Mouse (Mus musculus) kidney, adult 2 months (tissue): ENCODE measurements around the gene Grip1. TPM values are rescaled to one million over a fixed set of nuclear protein-coding genes. Genes with fewer than 3 reads are reported as not detected.

Experiments
- DNase-seq: peaks from one replicate; pipeline ENCODE4 v3.0.0; 2021
- H3K27ac ChIP-seq: fragments of 200-500 bp; 2 replicates; pipeline ENCODE4 v1.5.1; 2012; ENCODE audit warnings: low read depth, low read length, control low read depth, inconsistent platforms; ENCODE audit not compliant: insufficient read depth
- H3K27me3 ChIP-seq: fragments of 200-500 bp; replicated peaks from 2 replicates; pipeline ENCODE4 v1.6.1; 2012; ENCODE audit warnings: mild to moderate bottlenecking, moderate library complexity, low read length, inconsistent platforms; ENCODE audit not compliant: control insufficient read depth, insufficient read depth
- H3K36me3 ChIP-seq: fragments of 200-500 bp; 2 replicates; pipeline ENCODE4 v1.6.1; 2012; ENCODE audit warnings: mild to moderate bottlenecking, moderate library complexity, low read length, inconsistent platforms; ENCODE audit not compliant: control insufficient read depth, insufficient read depth
- H3K4me1 ChIP-seq: fragments of 200-500 bp; 2 replicates; pipeline ENCODE4 v1.6.1; 2011; ENCODE audit warnings: low read length; ENCODE audit not compliant: control insufficient read depth, insufficient read depth
- H3K4me3 ChIP-seq: fragments of 200-500 bp; 2 replicates; pipeline ENCODE4 v1.5.1; 2011; ENCODE audit warnings: mild to moderate bottlenecking, low read depth, low read length, control low read depth; ENCODE audit not compliant: insufficient read depth
- CTCF ChIP-seq: fragments of 200-500 bp; conservative IDR thresholded peaks from 2 replicates; pipeline ENCODE4 v1.5.1; 2011; ENCODE audit warnings: low read depth, mild to moderate bottlenecking, control low read depth, low read length, moderate library complexity, mixed read lengths; ENCODE audit not compliant: insufficient read depth, insufficient read length
- POLR2A ChIP-seq: fragments of 200-500 bp; IDR thresholded peaks from one replicate; pipeline ENCODE4 v1.6.1; 2011; ENCODE audit warnings: low read depth, low read length, control low read depth
- WGBS: fragments of 180-500 bp; shearing (Covaris S2); methylation state at CpG from one replicate; pipeline ENCODE4 v1.1.7; 2018; 5-methylcytosine and 5-hydroxymethylcytosine counted together
- polyA plus RNA-seq: library from polyadenylated mRNA; depleted of rRNA; stranded (reverse); fragments of >200 nt; gene quantifications from 2 replicates; pipeline ENCODE4 v1.2.3, GENCODE M21; 2012

Gene Grip1
- polyA plus RNA-seq, 1 experiment: 2.7 TPM

DNA sequence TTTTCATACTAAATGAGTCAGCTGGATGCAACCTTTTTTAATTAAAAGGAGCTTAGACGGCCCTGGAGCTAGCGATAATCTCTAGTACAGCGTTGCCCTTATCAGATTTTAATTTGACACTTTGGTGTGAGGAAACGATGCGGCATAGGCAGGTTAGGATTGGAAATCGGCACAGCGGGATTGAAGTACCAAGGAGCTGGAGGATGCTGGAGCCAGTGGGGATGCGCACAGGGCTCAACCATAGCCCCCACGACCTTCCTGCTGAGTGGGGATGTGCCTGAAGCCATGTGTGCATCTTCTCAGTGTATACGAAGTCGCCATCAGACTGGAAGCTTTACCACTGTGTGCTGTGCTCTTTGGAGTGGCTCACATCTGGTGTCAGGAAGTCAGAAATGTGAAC lies 526.4 kb downstream of the Grip1 start:
- Histone ChIP-seq H3K4me3 (no peak overlapping the region), H3K27me3 (no peaks in the 10 kb centered on the region), H3K27ac (no peak overlapping the region), H3K4me1 (peaks cover 3% of the 10 kb centered on the region; the same call in 1 of the 2 replicates), H3K36me3 (no peaks in the 10 kb centered on the region)
- TF ChIP-seq CTCF (no peak), POLR2A (no peak)
- WGBS: 62% methylated on average over 11 of the region's 11 CpGs
- DNase-seq: no peak

DNA sequence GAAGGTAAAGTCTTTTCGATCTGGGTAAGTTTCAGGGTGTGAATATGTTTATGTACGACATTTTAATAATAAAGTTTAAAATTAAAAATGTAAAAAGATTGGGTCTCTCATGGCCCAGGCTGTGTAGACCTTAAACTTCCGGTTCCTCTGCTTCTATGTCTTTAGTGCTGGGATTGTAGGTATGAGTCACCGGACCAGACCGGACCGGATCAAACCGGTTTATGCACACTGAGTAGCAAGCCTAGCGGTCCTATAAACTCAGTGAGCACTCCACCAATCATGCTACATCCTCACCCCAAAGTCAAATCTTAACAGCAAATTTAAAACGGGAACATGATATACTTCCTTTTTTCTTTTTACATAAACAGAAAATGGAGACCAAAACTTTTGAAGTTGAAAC lies 530.7 kb downstream of the Grip1 start:
- DNase-seq: no peak
- Histone ChIP-seq H3K4me1 (peaks cover 2% of the 10 kb centered on the region; the same call in 1 of the 2 replicates), H3K27ac (no peak overlapping the region), H3K4me3 (no peak overlapping the region), H3K27me3 (no peaks in the 10 kb centered on the region), H3K36me3 (no peaks in the 10 kb centered on the region)
- 76% methylated on average over 9 of the region's 9 CpGs for WGBS
- TF ChIP-seq CTCF: no peak
- no peak for TF ChIP-seq POLR2A

DNA sequence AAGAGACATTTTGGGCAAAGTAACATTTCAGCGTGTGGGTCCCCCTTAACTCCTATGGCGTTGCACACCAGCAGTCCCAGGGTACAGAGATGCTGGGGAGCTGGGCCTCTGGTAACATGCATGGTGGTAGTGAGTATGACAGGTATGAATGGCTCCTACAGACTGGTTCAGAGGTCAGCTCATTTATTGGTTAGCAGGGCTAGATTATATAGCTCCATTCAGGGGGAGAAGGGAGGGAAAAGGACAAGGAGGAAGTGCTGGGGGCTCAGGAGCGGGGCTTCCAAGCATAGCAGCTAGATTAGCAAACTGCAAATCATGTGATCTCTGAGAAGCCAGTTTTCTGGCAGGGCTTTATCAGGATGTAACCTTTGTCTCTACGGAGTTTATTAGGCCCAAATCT lies 544.8 kb downstream of the Grip1 start:
- DNase-seq: no peak
- 79% methylated on average over 4 of the region's 4 CpGs for WGBS

DNA sequence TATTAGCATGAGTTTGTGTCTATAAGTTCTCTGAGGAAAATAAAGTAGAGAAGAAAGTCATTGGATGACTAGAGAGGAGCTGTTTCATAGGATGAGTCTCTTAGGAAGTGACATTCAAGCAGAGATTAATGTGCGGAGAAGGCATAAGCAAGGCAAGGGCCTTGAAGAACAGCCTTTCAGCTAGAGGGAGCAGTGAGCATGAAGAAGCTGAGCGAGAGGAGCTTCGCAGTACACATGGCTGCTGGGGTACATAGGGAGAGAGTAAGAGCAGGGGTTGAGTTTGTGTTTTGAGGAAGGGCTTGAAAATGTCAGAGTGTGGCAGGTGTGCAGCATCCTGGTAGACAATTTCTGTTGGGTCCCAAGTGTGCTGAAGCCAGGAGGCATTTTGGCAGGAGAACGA lies 548.5 kb downstream of the Grip1 start:
- no peak overlapping the region for H3K27ac ChIP-seq
- H3K4me3 ChIP-seq: no peak overlapping the region
- TF ChIP-seq CTCF (no peak), POLR2A (no peak)
- DNase-seq: no peak
- 88% methylated on average over 4 of the region's 4 CpGs for WGBS
- no peaks in the 10 kb centered on the region for H3K4me1 ChIP-seq
- H3K36me3 ChIP-seq: no peaks in the 10 kb centered on the region
- no peaks in the 10 kb centered on the region for H3K27me3 ChIP-seq

More for the DNA sequence above, 544.8 kb downstream of the Grip1 start:
- Histone ChIP-seq H3K4me3 (no peak overlapping the region), H3K27ac (no peak overlapping the region), H3K4me1 (no peaks in the 10 kb centered on the region), H3K27me3 (no peaks in the 10 kb centered on the region), H3K36me3 (no peaks in the 10 kb centered on the region)
- TF ChIP-seq POLR2A (no peak), CTCF (no peak)

DNA sequence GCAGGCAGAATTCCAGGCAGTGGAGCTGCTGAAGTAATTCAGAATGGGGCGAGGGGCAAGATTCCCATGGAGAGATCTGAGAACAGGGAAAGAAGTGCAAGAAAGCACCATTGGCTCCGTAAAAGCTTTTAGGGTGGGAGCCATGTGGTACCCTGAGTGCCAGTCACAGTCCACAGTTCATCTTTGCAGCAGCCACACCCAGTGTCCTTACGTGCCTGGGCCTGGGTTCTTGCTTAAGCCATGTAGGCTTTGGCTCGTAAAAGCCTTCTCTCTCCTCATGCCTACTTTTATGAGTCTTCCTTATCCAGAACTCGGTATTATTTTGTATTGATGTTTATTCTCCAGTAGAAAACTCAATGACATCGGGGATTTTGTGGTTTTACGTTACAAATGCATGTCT lies 550.5 kb downstream of the Grip1 start:
- 91% methylated on average over 7 of the region's 7 CpGs for WGBS
- Histone ChIP-seq H3K27ac (no peak overlapping the region), H3K4me1 (no peaks in the 10 kb centered on the region), H3K36me3 (no peaks in the 10 kb centered on the region; the same call in 1 of the 2 replicates), H3K27me3 (no peaks in the 10 kb centered on the region), H3K4me3 (no peak overlapping the region)
- DNase-seq: no peak
- TF ChIP-seq POLR2A (no peak), CTCF (no peak)

DNA sequence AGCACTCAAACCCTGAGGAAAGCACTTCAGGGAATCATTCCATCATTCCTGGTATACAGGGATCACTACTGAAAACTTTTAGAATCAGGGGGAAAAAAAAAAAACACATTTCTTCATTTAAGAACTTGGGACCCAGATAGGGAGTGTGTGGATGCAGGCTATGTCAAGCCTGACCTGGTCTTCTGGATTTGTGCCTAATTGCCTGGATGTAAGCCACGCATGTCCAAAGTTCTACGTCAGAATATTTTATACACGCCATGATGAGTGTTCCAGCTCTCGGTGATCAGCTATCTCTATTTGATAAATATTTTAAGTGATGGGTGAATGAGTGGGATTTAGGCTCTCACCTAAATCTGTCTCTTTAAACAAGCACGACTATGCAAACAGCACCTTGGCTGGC lies 552.0 kb downstream of the Grip1 start:
- no peak overlapping the region for H3K4me3 ChIP-seq
- H3K27me3 ChIP-seq: no peaks in the 10 kb centered on the region
- no peaks in the 10 kb centered on the region for H3K4me1 ChIP-seq
- no peaks in the 10 kb centered on the region; the same call in 1 of the 2 replicates for H3K36me3 ChIP-seq
- no peak for TF ChIP-seq POLR2A
- WGBS: 63% methylated on average over 5 of the region's 5 CpGs
- H3K27ac ChIP-seq: no peak overlapping the region
- no peak for DNase-seq

DNA sequence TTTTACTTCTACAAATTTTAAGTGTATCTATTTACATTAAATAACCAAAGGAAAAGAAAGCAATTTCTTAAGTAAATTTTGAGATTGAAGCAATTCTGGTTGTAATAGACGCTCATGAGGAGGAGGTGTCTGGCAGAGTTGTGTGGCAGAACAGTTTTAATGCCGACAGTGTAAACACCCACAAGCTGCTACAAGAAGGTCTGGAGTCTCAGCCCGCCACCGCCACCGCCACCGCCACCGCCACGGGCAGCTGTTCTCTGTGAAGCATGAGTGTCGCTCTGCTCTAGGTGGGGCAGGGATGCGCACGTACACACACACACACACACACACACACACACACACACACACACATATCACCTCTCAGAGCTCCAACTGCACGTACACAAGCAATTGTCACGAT lies 558.7 kb downstream of the Grip1 start:
- Histone ChIP-seq H3K4me1 (no peaks in the 10 kb centered on the region), H3K27me3 (no peaks in the 10 kb centered on the region), H3K36me3 (no peaks in the 10 kb centered on the region; the same call in 1 of the 2 replicates), H3K4me3 (no peak overlapping the region), H3K27ac (no peak overlapping the region)
- no peak for DNase-seq
- WGBS: 95% methylated on average over 13 of the region's 13 CpGs
- TF ChIP-seq POLR2A: no peak
- TF ChIP-seq CTCF: no peak

DNA sequence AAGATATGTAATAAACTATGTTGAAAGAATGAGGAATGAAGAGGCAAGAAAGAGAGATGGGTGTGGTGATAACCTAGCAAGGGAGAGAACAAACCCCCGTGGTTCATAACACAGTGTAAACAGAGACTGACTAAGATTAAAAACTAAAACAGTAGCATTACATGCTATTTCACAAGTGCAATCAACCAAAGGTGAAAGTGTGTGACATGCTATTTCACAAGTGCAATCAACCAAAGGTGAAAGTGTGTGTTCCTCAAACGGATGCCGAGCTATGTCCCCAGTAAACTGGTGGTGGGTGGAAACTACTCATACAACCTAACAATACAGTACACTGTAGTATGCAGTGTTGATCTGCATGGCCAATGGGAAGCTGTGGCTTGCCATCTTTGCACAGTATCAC lies 561.5 kb downstream of the Grip1 start:
- H3K27ac ChIP-seq: no peak overlapping the region
- no peak for DNase-seq
- H3K4me1 ChIP-seq: no peaks in the 10 kb centered on the region
- no peaks in the 10 kb centered on the region for H3K36me3 ChIP-seq
- H3K27me3 ChIP-seq: no peaks in the 10 kb centered on the region
- 57% methylated on average over 3 of the region's 3 CpGs for WGBS
- no peak overlapping the region for H3K4me3 ChIP-seq
- TF ChIP-seq CTCF (no peak), POLR2A (no peak)
